Mouse (Mus musculus): ENCODE results near the gene Sh3bgrl2.

Gene Sh3bgrl2

DNA sequence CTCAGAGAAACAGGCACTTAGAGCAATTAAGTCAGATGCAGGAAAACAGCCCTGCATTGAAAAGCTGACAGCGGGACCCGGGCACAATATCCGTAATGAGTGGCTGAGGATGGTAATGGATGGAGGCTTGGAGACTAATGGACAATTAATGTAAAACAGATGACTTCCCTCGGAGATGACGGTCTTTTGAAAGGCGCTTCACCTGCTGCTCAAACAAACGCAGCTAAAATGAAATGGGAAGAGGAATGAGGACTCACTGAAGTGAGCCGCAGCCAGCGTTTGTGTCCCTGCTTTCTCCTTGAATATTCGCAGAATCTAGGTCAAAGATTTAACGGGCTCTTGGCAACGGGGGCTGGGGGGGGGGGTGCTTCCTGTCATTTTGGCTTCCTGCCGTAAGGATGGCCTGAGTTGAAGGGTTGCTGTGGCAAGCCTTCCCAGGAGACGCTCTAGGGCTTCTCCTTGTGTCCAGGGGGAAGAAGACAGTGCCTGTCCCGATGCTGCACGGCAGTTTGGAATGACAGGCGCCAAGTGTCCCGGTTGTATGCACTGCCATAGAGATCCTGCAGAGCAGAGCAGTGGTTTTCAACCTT is 138.5 kb downstream of the Sh3bgrl2 start:
- peak; percentile 57 to 59 for DNase-seq

DNA sequence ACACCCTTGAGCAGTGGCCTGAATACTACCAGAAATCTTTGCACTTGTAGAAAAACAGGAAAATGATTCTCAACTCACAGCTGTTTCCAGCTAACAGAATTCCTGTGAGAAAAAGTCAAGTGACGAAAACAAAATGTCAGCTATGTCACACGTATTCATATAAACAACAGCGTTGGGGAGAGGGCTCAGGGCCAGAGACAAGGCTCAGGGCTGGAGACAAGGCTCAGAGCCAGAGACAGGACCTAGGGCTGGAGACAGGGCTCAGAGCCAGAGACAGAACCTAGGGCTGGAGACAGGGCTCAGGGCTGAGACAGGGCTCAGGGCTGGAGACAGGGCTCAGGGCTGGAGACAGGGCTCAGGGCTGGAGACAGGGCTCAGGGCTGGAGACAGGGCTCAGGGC is 139.8 kb downstream of the Sh3bgrl2 start:
- DNase-seq, result peak; percentile 20 to 42
